Mouse (Mus musculus) frontal cortex, adult 2 months (tissue): ENCODE data around the gene Ube2o. TPM values are rescaled to one million over a fixed set of nuclear protein-coding genes. Genes with fewer than 3 reads are reported as not detected.

Source experiments
- DNase-seq, 2 experiments: peaks; one replicate each; pipeline ENCODE4 v3.0.0; 2022; ENCODE audit warnings: low spot score in 1 of 2; ENCODE audit errors: extremely low spot score in 1 of 2
- polyA plus RNA-seq: library from polyadenylated mRNA; depleted of rRNA; stranded (reverse); fragments of >200 nt; gene quantifications from 2 replicates; pipeline ENCODE4 v1.2.3, GENCODE M21; 2012; rRNA removed

Gene Ube2o
- polyA plus RNA-seq = 77.1 and 86.0 TPM in 2 replicates

- peak; percentile 60 to 86 for DNase-seq
Observed at GRCm38 (mm10) chr11:116581376-116581814, at the start of gene Ube2o. Gene Ube2o (minus strand): TSS chr11:116581447.

DNA sequence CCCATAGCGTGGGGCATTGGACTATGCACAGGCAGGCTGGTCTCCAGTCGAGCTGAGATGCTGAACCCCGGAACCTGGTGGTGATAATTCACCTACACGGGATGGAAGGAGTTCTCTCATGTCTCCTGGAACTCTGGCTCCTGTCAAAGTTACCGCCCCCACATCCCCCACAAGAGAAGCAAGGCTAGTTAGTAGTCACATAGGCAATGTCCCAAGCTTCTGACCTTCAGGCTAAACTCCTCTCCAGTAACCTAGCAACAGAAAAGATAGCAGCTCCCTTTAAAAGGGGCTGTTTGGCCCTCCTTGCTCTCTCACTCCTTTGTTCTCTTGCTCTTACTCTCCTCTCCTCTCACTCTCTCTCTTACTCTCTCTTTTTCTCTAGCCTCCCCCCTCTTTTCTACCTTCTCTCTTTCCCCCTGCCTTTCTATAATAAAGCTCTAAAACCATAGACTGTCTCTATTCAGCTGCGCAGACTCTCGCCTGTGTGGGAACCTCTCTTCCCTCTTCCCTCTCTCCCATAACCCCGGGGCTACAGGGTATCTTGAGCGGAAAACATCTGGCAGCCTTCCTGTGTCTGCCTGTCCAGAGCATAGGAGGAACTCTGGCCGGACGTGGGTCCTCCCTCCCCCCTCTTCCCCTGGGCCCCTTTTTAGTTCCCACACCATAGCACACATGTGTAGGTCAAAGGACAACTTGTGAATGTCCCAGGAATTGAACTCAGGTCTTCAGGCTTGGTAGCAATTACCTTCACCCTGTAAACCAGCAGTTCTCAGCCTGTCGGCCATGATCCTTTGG, 49.1 kb upstream of the Ube2o start:
- no peak for DNase-seq

GRCm38 (mm10) chr11:116629472-116629871, 48.2 kb upstream of the Ube2o start:
- no peak for DNase-seq

DNA sequence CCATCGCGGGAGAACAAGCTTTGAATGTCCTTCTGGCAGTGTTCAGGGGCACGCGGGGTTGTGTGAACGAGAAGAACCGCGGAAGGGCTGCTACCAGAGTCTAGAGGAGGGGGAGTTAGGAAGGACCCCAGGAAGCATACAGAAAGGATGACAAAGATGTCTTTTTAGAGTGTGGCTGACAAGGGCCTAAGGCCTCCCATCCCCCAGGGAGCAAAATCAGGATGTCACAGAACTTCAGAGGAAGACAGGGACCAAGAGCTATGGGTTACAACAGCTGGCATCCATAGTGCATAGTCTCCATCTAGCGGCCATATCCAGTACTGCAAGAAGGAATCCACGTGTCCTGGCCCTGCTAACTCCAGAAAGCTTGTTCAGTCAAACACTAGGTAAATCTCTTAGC, 47.5 kb upstream of the Ube2o start:
- peak; percentile 79 to 96 for DNase-seq

GRCm38 (mm10) chr11:116627072-116628020, 46.1 kb upstream of the Ube2o start:
- DNase-seq = no peak

DNA sequence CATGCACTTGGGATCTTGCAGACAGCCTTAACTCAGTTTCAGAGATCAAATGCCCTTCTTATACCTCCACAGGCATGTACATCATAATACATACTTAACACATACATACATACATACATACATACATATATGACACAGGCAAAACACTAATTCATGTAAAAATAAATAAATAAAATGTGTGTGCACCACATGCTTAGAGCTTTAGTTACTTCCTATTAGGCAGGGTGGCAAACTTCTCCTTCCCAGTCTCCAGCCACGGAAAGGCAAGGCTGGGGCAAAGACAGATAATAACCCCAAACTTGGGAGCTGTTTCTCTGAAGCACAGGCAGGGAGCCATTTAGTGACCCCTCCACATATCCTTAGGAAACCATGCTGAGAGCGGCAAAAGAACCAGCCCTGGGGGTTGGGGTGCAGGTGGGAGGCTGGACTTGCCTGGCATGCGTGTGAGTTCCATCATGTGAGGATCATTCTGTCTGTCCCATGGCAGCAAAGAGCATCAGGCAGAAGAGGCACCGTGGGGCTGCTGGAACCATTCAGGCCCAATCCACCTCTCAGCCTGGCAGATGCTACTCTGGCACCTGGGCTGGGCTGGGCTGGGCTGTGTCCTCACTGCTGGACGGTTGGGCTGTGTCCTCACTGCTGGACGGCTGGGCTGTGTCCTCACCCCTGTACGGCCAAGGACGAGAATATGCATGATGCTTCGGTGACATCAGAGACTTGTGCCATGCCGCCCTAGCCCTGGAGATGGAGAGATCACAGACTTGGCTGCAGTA, 45.2 kb upstream of the Ube2o start, which contains the start of gene Rhbdf2:
TSS of gene Rhbdf2 (minus strand) at position 721 of the 773 bp plus-strand sequence.
- no peak for DNase-seq

DNA sequence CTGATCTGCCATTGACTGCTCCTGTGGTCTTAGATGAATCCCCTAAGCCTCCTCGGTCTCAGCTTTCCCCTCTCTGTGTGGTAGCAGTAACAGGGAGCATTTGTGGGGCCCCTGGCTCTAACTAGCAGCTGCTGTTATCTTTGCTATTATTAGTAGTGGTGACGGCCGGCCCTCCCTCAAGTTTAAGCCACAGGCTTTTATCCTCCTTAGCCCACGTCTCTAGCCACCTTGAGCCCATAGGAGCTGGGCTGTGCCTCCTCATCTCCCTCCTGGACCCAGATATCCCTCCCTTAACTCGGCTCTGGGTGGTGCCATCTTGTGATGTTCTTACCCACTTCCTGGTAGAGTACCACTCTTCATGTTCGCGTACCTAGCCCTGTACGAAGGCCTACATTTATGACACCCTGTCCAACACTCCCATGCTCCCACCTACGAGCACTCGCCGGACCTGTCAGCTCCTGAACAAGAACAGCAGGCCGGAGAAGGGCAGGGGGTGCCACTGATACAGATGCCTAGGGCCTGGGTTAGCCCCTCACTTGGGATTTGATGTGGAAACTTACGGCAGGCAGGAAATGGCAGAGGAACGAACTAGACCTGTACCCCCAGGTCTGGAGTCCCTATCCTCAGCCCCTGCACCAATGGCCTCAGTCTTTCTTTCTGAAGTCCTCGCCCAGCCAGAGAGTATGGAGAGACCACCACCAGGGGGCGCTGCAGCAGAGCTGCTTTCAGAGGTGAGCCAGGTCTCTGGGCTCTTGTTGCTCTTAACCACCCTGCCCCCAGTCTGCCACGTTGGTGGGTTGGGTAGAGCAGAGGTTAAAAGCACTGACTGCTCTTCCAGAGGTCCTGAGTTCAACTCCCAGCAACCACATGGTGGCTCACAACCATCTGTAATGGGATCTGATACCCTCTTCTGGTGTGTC, 44.1 kb upstream of the Ube2o start:
- peak in 1 of 2 experiments; percentile 48 for DNase-seq

DNA sequence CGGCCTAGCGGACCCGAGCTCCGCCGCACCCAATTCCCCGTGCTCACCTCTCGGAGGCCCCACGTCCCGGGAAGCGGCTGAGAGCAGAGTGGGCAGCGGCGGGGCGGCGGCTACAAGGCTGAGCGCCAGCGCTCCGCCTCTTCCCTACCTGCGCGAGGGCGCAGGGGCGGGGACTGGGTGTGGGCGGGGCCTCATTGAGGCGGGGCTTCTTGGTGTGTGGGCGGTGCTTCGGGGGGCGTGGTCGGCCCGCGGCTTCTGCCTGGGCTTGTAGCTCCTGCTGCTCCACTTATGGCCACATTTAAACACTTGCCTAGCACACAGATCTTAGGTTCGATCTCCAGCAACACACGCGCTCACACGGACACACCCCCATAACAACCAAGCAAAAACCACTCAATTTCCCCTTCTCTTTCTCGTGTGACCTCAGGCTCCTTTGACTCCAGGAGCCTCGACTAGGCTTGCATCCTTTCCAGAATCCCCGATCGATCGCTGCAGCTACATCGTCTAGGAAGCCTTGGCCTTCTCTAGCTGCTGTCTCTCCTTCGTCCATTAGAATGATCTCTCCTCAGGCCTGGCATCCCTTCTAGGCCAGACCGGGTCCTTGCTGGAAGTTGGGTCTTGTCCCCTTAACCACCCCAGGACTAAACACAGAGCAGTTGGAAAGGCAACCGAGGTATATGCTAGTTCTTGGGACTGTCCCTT, 43.0 kb upstream of the Ube2o start:
- DNase-seq = no peak

- DNase-seq = no peak
Observed at GRCm38 (mm10) chr11:116623281-116624124, 42.3 kb upstream of the Ube2o start.

GRCm38 (mm10) chr11:116621258-116621704, 40.0 kb upstream of the Ube2o start:
- DNase-seq = no peak

- no peak for DNase-seq
Observed at GRCm38 (mm10) chr11:116620559-116621253, 39.5 kb upstream of the Ube2o start.

DNA sequence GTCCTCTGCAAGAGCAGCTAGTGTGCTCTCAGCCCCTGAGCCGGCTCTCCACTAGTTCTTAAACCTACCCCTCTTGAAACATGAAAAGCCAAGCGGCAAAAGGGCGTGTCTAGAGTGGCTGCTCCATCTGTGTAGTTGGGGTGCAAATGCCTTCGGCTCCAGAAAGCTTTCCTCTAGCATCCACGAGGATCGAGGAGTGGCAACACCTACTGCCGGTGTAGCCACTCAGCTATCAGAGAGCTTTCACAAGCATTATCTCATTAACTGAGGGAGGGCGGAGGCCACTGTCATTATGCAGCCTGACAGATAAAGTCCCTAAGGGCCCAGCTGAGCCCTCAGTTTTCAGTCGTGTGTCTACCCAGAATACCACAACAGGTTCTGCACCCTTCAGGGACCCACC, 38.8 kb upstream of the Ube2o start:
- DNase-seq = no peak

DNA sequence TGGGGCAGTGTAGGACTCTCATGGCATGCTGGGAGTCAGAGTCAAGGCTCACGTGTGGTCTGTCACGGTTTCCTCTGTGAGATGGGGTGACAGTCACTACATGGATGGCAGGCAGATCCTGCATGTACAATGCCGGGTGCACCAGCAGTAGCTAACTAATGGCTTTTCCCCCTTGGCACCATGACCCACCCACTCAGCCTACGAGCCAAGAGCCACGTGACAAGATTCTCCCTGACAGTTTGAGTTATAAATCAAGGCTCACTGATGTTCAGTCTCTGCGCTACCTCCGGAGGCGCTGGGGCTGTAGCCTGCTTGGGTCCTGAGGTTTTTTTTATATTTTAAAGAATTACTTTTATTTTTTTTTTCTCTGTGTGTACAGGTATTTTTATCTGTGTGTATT, 38.3 kb upstream of the Ube2o start:
- DNase-seq = no peak

- DNase-seq = no peak
Observed at GRCm38 (mm10) chr11:116619156-116619555, 37.9 kb upstream of the Ube2o start.

- DNase-seq = no peak
Observed at GRCm38 (mm10) chr11:116618666-116619065, 37.4 kb upstream of the Ube2o start.

DNA sequence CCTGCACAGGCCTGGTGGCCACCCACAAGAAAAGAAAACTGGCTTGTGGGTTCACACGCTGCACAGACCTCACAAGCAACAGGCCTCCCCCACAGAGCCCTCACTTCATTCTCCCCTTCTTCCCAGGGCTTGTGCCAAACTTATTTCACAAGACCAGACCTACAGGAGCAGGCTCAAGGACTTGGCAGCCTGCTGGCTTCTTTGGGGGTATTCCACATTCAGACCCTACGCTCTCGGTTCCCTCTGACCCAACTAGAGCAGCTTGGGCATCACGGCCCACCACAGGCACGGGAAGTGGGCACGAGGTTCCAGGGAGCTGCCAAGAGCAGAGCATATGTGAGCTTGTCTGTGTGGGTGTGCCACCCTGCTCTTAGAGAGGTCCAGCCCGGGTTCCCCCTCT, 36.4 kb upstream of the Ube2o start:
- DNase-seq = no peak

- no peak for DNase-seq
Observed at GRCm38 (mm10) chr11:116616438-116617118, 35.3 kb upstream of the Ube2o start.
